Mouse (Mus musculus) liver, adult (tissue): Measurements from ENCODE around the gene Mras.

Experiments used
- GATA4 ChIP-seq: IDR thresholded peaks from 2 replicates; pipeline ENCODE4 v1.6.1; 2014; ENCODE audit warnings: mild to moderate bottlenecking, low read length; ENCODE audit not compliant: insufficient replicate concordance

Gene Mras

DNA sequence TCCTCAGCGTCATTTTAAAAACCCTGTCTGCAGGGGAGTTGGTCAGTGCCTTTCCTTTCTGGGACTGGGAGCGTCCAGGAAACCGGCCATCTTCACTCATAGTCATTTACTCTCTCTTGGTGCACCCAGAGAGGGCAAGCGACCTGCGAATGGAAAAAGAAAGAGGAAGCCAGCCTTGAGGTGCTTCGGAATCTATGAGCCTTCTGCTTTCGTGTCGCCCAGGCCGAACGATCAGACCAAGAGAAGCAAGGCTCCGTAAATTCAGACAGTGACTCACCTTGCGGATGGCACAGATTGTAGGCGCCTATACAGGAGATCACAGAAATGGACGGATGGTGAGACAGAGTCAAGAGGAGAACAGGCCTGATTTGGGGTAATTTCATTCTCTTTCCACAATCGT is 78.2 kb downstream of the Mras start:
- no peak for TF ChIP-seq GATA4

DNA sequence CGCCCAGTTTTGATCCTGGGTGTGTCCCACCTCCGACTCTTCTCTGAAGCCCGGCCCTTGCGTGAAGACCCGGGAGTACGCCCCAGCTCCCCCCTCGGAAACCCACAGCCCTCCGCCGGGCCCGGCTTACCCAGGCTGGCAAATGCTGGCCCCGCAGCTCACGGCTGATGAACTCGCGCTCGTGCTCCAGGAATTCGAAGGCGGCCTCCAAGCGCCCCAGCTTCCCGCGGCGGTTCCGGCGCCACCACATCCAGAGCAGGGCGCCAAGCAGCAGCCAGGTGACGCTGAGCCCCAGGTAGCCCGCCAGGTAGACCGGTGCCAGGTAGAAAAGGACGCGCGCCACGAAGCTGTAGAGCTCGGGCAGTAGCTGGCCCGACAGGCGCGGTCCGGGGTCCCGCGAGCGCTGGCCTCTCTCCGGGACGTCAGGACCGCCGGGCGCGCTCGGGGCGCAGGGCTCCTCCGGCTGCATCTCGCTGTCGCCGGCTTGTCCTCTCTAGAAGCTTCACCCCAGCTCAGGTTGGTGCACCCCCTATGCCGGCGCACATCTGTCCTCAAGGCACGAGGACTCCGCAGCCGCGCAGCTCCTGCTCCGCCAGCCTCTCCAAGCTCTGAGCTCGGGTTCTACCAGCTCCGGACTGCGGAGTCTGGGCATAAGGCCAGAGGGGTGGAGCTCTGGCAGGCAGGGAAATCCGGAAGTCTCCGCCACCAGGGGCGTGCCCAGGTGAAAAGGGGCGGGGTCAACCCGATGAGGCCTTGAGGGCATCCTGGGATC is 79.1 kb downstream of the Mras start, which contains the start of gene Esyt3:
Gene Esyt3 (minus strand): TSS at position 637 of the 772 bp plus-strand sequence.
- TF ChIP-seq GATA4: no peak

DNA sequence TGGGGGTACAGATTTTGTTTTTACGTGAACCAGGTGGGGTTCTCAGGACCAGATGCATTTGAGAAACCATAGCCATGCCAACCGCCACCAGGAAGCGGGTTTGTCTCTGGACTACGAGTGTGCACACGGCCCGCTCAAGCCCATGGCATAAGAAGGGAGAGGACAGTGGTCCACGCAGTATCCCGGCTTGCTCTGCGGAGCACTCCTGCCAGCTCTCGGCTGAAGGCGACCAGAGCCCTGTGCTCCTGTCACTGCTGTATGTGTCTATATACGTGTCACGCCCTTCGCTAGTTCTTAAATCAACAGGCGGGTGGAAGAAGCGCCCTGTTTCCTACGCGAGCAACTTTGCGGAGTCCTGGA is 79.6 kb downstream of the Mras start:
- TF ChIP-seq GATA4: no peak

DNA sequence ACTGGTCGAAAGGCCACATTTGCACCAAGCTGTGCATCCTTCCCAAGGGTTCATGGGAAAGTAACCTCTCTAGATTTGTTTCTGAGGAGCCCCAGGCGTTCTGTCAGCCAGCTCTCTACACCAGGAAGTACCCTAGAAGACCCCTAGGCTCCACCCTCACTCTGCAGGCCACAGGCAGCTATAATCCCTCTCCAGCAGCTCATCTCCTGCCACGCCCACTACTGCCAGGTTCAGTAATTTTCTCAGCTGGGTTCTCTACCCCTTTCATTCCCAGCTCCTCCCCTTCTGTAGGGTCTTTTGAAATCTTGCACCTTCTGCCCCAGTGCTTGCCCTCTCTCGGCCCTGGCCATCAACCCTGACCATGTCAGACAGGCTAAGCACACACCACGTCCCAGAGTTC is 81.2 kb downstream of the Mras start:
- no peak for TF ChIP-seq GATA4

DNA sequence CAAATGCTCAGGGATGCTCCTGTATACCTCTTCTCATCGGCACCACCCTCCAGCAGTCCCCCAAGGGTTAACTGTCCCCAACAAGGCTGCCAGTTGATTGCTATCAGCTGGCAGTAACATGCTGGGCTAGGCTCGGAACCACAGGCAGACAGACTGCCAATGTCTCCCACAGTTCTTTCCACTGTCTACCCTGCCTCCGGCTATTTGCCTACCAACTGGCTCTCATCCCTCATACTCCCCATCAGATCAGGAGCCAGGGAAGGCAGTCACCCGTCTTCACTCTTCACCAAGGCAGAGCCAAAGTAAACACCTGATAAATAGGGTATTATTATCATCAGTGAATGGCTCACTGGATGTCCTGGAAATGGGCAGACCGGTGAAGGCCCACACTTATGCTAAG is 82.4 kb downstream of the Mras start:
- no peak for TF ChIP-seq GATA4

DNA sequence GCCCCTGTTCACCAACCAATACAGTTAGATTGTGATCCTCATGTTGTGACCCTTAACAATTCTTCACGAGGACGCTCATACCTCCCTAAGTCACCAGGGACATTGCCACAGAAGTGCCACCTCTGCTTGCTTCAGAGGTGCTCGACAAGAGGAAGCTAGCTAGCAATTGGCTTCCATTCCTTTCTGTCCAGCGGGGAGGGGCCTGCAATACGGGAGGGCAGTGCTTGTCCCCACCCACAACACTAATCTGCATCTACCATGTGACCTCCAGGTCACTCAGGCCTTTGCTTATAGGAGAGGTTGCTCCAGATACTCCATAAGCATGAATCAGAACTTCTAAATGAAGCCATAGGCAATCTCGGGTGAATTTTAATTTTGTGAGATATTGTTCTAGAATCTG is 83.8 kb downstream of the Mras start:
- TF ChIP-seq GATA4: no peak

DNA sequence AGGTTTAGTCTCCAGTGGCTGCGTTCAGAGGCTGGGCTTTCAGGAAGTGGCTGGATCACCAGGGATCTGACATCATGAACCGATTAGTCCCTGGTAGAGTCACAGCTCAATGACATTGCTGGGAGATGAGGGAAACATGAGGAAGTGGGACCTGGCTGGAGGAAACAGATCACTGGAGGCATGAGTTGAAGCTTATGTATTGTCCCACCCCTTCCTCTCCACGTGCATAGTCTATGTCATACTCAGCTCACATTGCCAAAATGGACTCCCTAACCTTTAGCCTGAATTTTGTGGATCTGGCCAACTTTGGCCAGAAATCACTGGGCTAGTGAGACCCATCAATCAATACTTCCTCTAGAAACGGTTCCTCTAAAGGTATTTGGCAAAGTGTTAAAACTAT is 84.2 kb downstream of the Mras start:
- no peak for TF ChIP-seq GATA4

DNA sequence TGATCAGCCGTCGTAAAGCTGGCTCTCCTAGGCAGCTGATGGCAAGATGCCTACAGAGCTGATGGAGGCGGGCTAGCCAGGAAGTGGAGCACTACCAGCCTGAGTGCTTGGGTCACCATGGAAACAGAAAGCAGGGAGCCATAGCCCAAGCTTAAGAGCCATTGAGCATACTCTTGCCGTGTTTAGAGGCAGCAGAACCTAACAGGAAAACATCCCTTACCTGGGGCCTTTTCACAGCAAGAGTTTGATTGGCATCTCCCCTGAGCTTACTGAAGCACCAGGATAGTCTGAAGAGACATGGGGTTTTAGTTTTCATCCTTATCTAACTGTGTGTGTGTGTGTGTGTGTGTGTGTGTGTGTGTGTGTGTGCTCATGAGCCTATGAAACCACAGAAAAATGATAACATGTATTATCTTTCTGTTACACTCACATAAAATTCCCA is 91.8 kb downstream of the Mras start:
- no peak for TF ChIP-seq GATA4

DNA sequence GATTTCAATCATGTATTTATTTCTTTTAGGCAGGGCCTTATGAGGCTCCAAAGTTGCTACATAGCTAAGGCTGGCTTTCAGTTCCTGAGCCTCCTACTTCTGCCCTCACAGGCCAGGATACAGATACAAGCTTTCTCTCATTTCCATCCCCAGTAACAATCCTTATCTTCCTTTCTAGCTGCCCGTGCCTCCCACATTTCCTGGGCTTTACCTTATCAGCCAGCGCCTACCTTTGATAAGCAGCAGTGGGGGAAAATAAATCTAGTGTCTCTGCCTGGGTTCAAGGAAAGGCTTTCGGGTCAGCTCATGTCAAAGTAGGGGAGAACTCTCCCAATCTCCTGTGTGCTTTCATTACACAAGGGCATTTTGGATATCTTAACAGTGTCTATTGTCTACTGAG is 95.6 kb downstream of the Mras start:
- TF ChIP-seq GATA4: no peak

DNA sequence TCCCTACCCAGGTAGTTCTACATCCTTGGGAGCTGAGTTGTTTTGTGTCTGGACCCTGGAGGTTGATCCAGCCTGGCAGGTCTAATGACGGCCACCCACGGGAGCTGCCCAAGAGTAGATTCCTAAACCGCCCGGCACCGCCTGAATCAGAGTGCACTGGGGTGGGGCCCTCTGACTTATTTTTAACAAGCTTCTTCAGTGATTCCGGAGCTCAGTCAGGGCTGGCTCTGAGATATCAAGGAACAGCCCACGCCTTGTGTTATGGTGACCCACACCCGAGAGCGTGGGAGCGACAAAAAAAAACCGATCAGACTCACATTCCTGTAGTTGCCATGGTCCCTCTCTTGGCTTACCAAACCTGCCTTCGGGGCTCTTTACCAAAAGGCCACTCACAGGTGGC is 97.1 kb downstream of the Mras start:
- TF ChIP-seq GATA4: no peak

DNA sequence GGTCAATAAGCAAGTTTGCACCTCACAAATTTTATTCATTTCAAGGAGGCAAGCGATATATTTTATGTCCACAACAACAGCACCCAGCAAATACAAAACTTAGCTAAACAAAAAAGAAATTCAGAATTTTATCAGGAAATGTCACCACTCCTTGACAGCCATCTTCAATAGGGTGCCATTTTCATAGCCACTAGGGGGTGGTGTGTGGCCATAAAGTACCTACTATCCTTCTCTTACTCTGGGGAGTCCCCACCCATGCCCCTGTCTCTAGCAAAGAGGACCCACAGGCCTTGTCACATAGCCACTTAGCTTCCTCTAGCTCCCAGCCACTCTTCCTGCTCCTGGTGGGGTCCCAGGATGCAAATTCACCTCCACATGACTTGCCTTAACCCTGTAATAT is 98.0 kb downstream of the Mras start:
- TF ChIP-seq GATA4: no peak

DNA sequence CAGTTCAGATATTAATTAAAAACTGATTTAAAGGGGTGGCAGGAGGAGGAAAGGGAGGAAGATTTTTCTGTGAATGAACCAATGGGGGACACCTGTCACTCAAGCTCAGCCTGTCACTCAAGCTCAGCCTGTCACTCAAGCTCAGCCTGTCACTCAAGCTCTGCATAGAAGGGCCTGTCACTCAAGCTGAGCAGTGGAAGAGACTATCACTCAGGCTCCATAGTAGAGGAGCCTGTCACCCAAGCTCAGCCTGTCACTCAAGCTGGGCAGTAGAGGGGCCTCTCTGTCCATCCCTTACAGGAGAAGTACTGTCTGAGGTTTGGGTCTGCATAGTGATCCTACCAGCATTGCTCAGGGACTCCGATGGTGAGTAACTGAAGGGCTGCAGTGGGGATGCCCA is 98.9 kb downstream of the Mras start:
- TF ChIP-seq GATA4: no peak

DNA sequence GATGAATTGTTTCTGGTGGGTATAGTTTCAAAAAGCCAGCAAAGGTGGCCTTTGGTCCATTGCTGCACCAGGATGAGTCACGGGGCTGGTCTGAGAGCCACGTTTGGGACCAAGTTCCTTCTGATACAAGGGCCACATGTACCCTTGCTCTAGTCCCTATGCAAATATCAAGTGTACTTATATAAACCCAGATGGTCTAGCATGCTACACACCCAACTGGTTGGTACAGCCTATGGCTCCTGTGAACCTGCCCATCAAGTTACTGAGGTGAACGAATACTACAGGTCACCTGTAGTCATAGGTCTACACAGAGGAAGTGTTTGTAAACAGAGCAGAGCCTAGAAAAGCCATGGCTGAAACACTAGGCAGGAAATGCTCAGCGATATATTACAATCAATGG is 100.6 kb downstream of the Mras start:
- no peak for TF ChIP-seq GATA4
